Comparison of ENCODE assay signal across 11 mouse cellular contexts in genomic region chr8:79080096-79080739, GRCm38 (mm10). TPM values are rescaled to one million over a fixed set of nuclear protein-coding genes. Genes with fewer than 3 reads are reported as not detected.
DNase-seq lines count a peak whose midpoint lies in the region; ATAC-seq and TF ChIP-seq lines count a peak whose summit lies in the region.
"Had no signal": no experiment of that assay in that cellular context is flagged by ENCODE, and none has a peak within 500 bp of the region (broad histone marks: within the 10 kb centered on the region; RNA-seq: fewer than 3 reads in every experiment).

No protein-coding gene starts in this region.

- intact Hi-C loops in heart, postnatal 25 days (cut with DNase I): no loop called here

- WGBS in heart, postnatal 0 days: 38% methylated on average over 6 of the region's 6 CpGs

- no peak for TF ChIP-seq CTCF in heart, postnatal 0 days (IDR thresholded peaks at IDR 0.05; ENCODE audit: low read depth)

- no peaks in the 10 kb centered on the region for H3K27me3 ChIP-seq in heart, postnatal 0 days (ENCODE audit: control insufficient read depth, insufficient read depth, low read length)
- H3K27me3 ChIP-seq: embryonic facial prominence, embryonic 15.5 days had no signal

- H3K4me2 ChIP-seq in heart, postnatal 0 days (ENCODE audit: low read depth, low read length): no peak overlapping the region
- H3K4me2 ChIP-seq: embryonic facial prominence, embryonic 15.5 days had no signal

- H3K9me3 ChIP-seq in heart, postnatal 0 days (replicated peaks; ENCODE audit: control insufficient read depth, low read length): no peaks in the 10 kb centered on the region
- H3K9me3 ChIP-seq: embryonic facial prominence, embryonic 15.5 days; G1E had no signal

- no peak overlapping the region for H3K9ac ChIP-seq in heart, postnatal 0 days (replicated peaks; ENCODE audit: low read depth, low read length)
- H3K9ac ChIP-seq: embryonic facial prominence, embryonic 15.5 days had no signal

- H3K4me3 ChIP-seq in heart, postnatal 0 days (ENCODE audit: low read depth, low read length): no peak overlapping the region
- H3K4me3 ChIP-seq: embryonic facial prominence, embryonic 15.5 days had no signal

- peak overlapping the region; percentile 55 for H3K27ac ChIP-seq in heart, postnatal 0 days (ENCODE audit: low read depth)
- H3K27ac ChIP-seq: embryonic facial prominence, embryonic 15.5 days had no signal

- H3K36me3 ChIP-seq in heart, postnatal 0 days (replicated peaks; ENCODE audit: control insufficient read depth, insufficient read depth, low read length): peaks cover 20% of the 10 kb centered on the region

- no peak for TF ChIP-seq EP300 in heart, postnatal 0 days (IDR thresholded peaks at IDR 0.05; ENCODE audit: low read depth)

- peak; percentile 70 for DNase-seq in heart, postnatal 0 days (ENCODE audit: low spot score)
- DNase-seq in heart, postnatal 25 days (ENCODE audit: low spot score): no peak
- peak; percentile 56 for DNase-seq in retina, postnatal 1 day
- DNase-seq in retina, embryonic 14.5 days (ENCODE audit: low spot score): no peak
- peak; percentile 46 to 68 for DNase-seq in kidney, postnatal 25 days
- no peak for DNase-seq in cerebellum, adult 11-12 months
- DNase-seq in spleen, adult 18-20 months: no peak
- no peak for DNase-seq in urinary bladder, adult 18-20 months (ENCODE audit: low spot score in 2 of 2)
- DNase-seq: gastrocnemius, postnatal 14 days had no signal

- ATAC-seq in heart, postnatal 0 days (ENCODE audit: insufficient read depth, low read depth): peak; percentile 80

- H3K4me1 ChIP-seq in heart, postnatal 0 days (ENCODE audit: control insufficient read depth, insufficient read depth): peaks cover 43% of the 10 kb centered on the region

RNA-seq across cellular contexts. Expression of gene Zfp827, which starts 52.0 kb away (rescaled TPM):
- 22.7 and 25.2 TPM in 2 replicates for total RNA-seq in heart, postnatal 0 days (2014; rRNA removed; ENCODE audit: low replicate concordance)
- 4.2 and 4.8 TPM in 2 replicates for polyA plus RNA-seq in heart, postnatal 0 days (2015; fragmentation: Nextera tagmentation; extraction: Ambion mirVana)
- total RNA-seq in heart, postnatal 25 days (2021): 10 to 100 TPM; 13.2 to 13.6 TPM

Comparison
In these comparisons a context has a peak if more than half of its experiments do, and no peak if none do; other contexts are left out.
1. DNase-seq: peak in heart, postnatal 0 days (single experiment), retina, postnatal 1 day (single experiment) and kidney, postnatal 25 days (2 of 2); none in heart, postnatal 25 days (single experiment), retina, embryonic 14.5 days (single experiment), cerebellum, adult 11-12 months (single experiment), spleen, adult 18-20 months (0 of 2) and urinary bladder, adult 18-20 months (0 of 2).